Mouse (Mus musculus) hindlimb bud, embryonic 11.5 days (tissue): ENCODE results near the gene Cfap44.

ENCODE experiments used
- DNase-seq: peaks from one replicate; pipeline ENCODE4 v3.0.0-alpha.2; 2012; ENCODE audit warnings: low read depth, low spot score; ENCODE audit errors: extremely low spot score

The Cfap44 gene

GRCm38 (mm10) chr16:44528955-44529354 lies 134.4 kb downstream of the Cfap44 start:
- no peak for DNase-seq

GRCm38 (mm10) chr16:44529691-44530090 lies 135.1 kb downstream of the Cfap44 start:
- no peak for DNase-seq

GRCm38 (mm10) chr16:44530191-44530590 lies 135.6 kb downstream of the Cfap44 start:
- DNase-seq: no peak

- DNase-seq: no peak
Observed at GRCm38 (mm10) chr16:44530829-44531228, 136.2 kb downstream of the Cfap44 start.

GRCm38 (mm10) chr16:44531239-44531797 lies 136.7 kb downstream of the Cfap44 start:
- no peak for DNase-seq
